Mouse (Mus musculus) macrophage (primary cell): ENCODE data around the gene Mecom. TPM values are rescaled to one million over a fixed set of nuclear protein-coding genes. Genes with fewer than 3 reads are reported as not detected.

Source experiments
- H3K27ac ChIP-seq: fragments of 350-480 bp; formaldehyde crosslinking; 2 replicates; pipeline ENCODE4 v1.9.0; 2021
- H3K36me3 ChIP-seq: fragments of 350-480 bp; formaldehyde crosslinking; 2 replicates; pipeline ENCODE4 v1.9.0; 2021; ENCODE audit errors: inconsistent target
- H3K4me3 ChIP-seq: fragments of 350-480 bp; formaldehyde crosslinking; 2 replicates; pipeline ENCODE4 v1.9.0; 2021; ENCODE audit errors: inconsistent target
- H3K79me2 ChIP-seq: fragments of 350-480 bp; formaldehyde crosslinking; 2 replicates; pipeline ENCODE4 v1.9.0; 2021; ENCODE audit errors: inconsistent target
- WGBS: methylation state at CpG from one replicate; pipeline ENCODE4 v1.1.7; 2026; ENCODE audit warnings: inconsistent platforms; ENCODE audit not compliant: missing documents; 5-methylcytosine and 5-hydroxymethylcytosine counted together
- polyA plus RNA-seq: library from polyadenylated mRNA; stranded (reverse); fragments of 250-400 nt; gene quantifications from 3 replicates; pipeline ENCODE4 v1.2.4, GENCODE M21; 2018; ENCODE audit warnings: inconsistent platforms

The Mecom gene
- polyA plus RNA-seq, 1 experiment from 2014 or later = not detected

GRCm38 (mm10) chr3:30481682-30482081, 66.1 kb downstream of the Mecom start:
- no peak overlapping the region for H3K4me3 ChIP-seq
- H3K79me2 ChIP-seq = no peaks in the 10 kb centered on the region
- WGBS = 91% methylated on average over 10 of the region's 10 CpGs
- H3K27ac ChIP-seq = no peak overlapping the region
- no peaks in the 10 kb centered on the region for H3K36me3 ChIP-seq

- H3K79me2 ChIP-seq = no peaks in the 10 kb centered on the region
- no peak overlapping the region for H3K27ac ChIP-seq
- 88% methylated on average over 6 of the region's 6 CpGs for WGBS
- no peaks in the 10 kb centered on the region for H3K36me3 ChIP-seq
- H3K4me3 ChIP-seq = no peak overlapping the region
These were observed 67.3 kb downstream of the Mecom start for GRCm38 (mm10) chr3:30480551-30480950.

- Histone ChIP-seq H3K4me3 (no peak overlapping the region), H3K27ac (no peak overlapping the region), H3K79me2 (no peaks in the 10 kb centered on the region), H3K36me3 (no peaks in the 10 kb centered on the region)
- WGBS = 75% methylated on average over 6 of the region's 6 CpGs
These were observed 69.6 kb downstream of the Mecom start for GRCm38 (mm10) chr3:30478252-30478651.

GRCm38 (mm10) chr3:30477008-30477407, 70.8 kb downstream of the Mecom start:
- WGBS = 37% methylated on average over 5 of the region's 5 CpGs
- Histone ChIP-seq H3K27ac (no peak overlapping the region), H3K4me3 (no peak overlapping the region), H3K36me3 (no peaks in the 10 kb centered on the region), H3K79me2 (no peaks in the 10 kb centered on the region)

- no peaks in the 10 kb centered on the region for H3K36me3 ChIP-seq
- H3K27ac ChIP-seq = no peak overlapping the region
- WGBS = 93% methylated on average over 6 of the region's 6 CpGs
- H3K4me3 ChIP-seq = no peak overlapping the region
- no peaks in the 10 kb centered on the region for H3K79me2 ChIP-seq
These were observed 72.2 kb downstream of the Mecom start for GRCm38 (mm10) chr3:30475591-30475990.

GRCm38 (mm10) chr3:30468068-30468835, 79.6 kb downstream of the Mecom start:
- H3K27ac ChIP-seq = no peak overlapping the region
- no peaks in the 10 kb centered on the region for H3K36me3 ChIP-seq
- no peak overlapping the region for H3K4me3 ChIP-seq
- H3K79me2 ChIP-seq = no peaks in the 10 kb centered on the region
- WGBS = 83% methylated on average over 7 of the region's 7 CpGs

- Histone ChIP-seq H3K36me3 (no peaks in the 10 kb centered on the region), H3K4me3 (no peak overlapping the region), H3K27ac (no peak overlapping the region), H3K79me2 (no peaks in the 10 kb centered on the region)
- WGBS = 53% methylated on average over 11 of the region's 11 CpGs
These were observed 81.7 kb downstream of the Mecom start for GRCm38 (mm10) chr3:30466031-30466650.

GRCm38 (mm10) chr3:30464497-30464896, 83.3 kb downstream of the Mecom start:
- WGBS = 93% methylated on average over 3 of the region's 3 CpGs

GRCm38 (mm10) chr3:30461831-30462230, 86.0 kb downstream of the Mecom start:
- Histone ChIP-seq H3K79me2 (no peaks in the 10 kb centered on the region), H3K36me3 (no peaks in the 10 kb centered on the region), H3K27ac (no peak overlapping the region), H3K4me3 (no peak overlapping the region)
- WGBS = 87% methylated on average over 2 of the region's 2 CpGs

More at GRCm38 (mm10) chr3:30464497-30464896, 83.3 kb downstream of the Mecom start:
- no peak overlapping the region for H3K27ac ChIP-seq
- no peaks in the 10 kb centered on the region for H3K79me2 ChIP-seq
- no peak overlapping the region for H3K4me3 ChIP-seq
- H3K36me3 ChIP-seq = no peaks in the 10 kb centered on the region

- Histone ChIP-seq H3K79me2 (no peaks in the 10 kb centered on the region), H3K36me3 (no peaks in the 10 kb centered on the region), H3K27ac (no peak overlapping the region), H3K4me3 (no peak overlapping the region)
- WGBS = 93% methylated on average over 9 of the region's 9 CpGs
These were observed 86.8 kb downstream of the Mecom start for GRCm38 (mm10) chr3:30460890-30461578.

GRCm38 (mm10) chr3:30459626-30460025, 88.2 kb downstream of the Mecom start:
- WGBS = 93% methylated on average over 4 of the region's 4 CpGs

GRCm38 (mm10) chr3:30457975-30458678, 89.7 kb downstream of the Mecom start:
- Histone ChIP-seq H3K4me3 (no peak overlapping the region), H3K27ac (no peak overlapping the region), H3K79me2 (no peaks in the 10 kb centered on the region), H3K36me3 (no peaks in the 10 kb centered on the region)
- WGBS = 78% methylated on average over 9 of the region's 9 CpGs

More at GRCm38 (mm10) chr3:30459626-30460025, 88.2 kb downstream of the Mecom start:
- Histone ChIP-seq H3K27ac (no peak overlapping the region), H3K79me2 (no peaks in the 10 kb centered on the region), H3K36me3 (no peaks in the 10 kb centered on the region), H3K4me3 (no peak overlapping the region)

GRCm38 (mm10) chr3:30455902-30456301, 91.9 kb downstream of the Mecom start:
- Histone ChIP-seq H3K36me3 (no peaks in the 10 kb centered on the region), H3K79me2 (no peaks in the 10 kb centered on the region), H3K4me3 (no peak overlapping the region), H3K27ac (no peak overlapping the region)
- 16% methylated on average over 8 of the region's 8 CpGs for WGBS

GRCm38 (mm10) chr3:30453546-30454455, 94.0 kb downstream of the Mecom start:
- no peaks in the 10 kb centered on the region for H3K36me3 ChIP-seq
- H3K79me2 ChIP-seq = no peaks in the 10 kb centered on the region
- 89% methylated on average over 15 of the region's 15 CpGs for WGBS
- no peak overlapping the region for H3K27ac ChIP-seq
- H3K4me3 ChIP-seq = no peak overlapping the region
